Comparison of ENCODE assay signal across 19 mouse cellular contexts in the genomic region with DNA sequence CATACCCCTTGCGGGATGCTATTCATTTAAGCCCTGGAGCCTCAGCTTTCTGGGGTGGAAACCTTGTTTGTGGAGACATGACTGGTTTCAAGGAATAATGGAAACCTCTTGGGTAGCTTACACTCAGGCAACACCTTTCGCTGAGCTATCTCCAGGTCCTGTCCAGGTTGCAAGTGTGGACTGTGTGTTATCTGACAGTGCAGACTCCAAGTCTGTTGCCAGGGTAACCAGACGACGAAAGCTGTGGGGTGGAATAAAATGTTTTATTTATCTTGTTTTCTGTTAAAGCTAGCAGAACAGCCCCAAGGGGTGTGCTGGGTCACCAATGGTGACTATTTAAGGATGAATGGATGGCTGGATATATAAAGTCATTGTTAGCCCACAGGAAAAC. TPM values are rescaled to one million over a fixed set of nuclear protein-coding genes. Genes with fewer than 3 reads are reported as not detected.
DNase-seq lines count a peak whose midpoint lies in the region; ATAC-seq lines count a peak whose summit lies in the region.
"Had no signal": no experiment of that assay in that cellular context is flagged by ENCODE, and none has a peak within 500 bp of the region (broad histone marks: within the 10 kb centered on the region; RNA-seq: fewer than 3 reads in every experiment).

No protein-coding gene starts in this region.

- no peak overlapping the region for H3K27ac ChIP-seq in liver, embryonic 11.5 days (ENCODE audit: low read depth, low read length)
- H3K27ac ChIP-seq in liver, embryonic 13.5 days = 0 out of 2 replicates have a peak overlapping the region, but pooled peaks have one; percentile 18
- peak overlapping the region; percentile 60; the same call in 1 of the 2 replicates for H3K27ac ChIP-seq in midbrain, embryonic 16.5 days (ENCODE audit: low read length)
- H3K27ac ChIP-seq: embryonic facial prominence, embryonic 15.5 days; forebrain, embryonic 13.5 days; gastrocnemius, adult 2 months; kidney, postnatal 0 days; neural tube, embryonic 15.5 days had no signal

- H3K9ac ChIP-seq in liver, embryonic 11.5 days (ENCODE audit: low read depth, low read length) = no peak overlapping the region
- no peak overlapping the region for H3K9ac ChIP-seq in liver, embryonic 13.5 days
- no peak overlapping the region for H3K9ac ChIP-seq in midbrain, embryonic 16.5 days (ENCODE audit: low read depth, low read length)
- H3K9ac ChIP-seq: embryonic facial prominence, embryonic 15.5 days; forebrain, embryonic 13.5 days; neural tube, embryonic 15.5 days had no signal

- 57% methylated on average over 4 of the region's 4 CpGs for WGBS in liver, embryonic 11.5 days
- 34% methylated on average over 4 of the region's 4 CpGs for WGBS in liver, embryonic 13.5 days (ENCODE audit: insufficient replicate concordance)
- WGBS in midbrain, embryonic 16.5 days = 38% methylated on average over 4 of the region's 4 CpGs

- peaks cover 2% of the 10 kb centered on the region; the same call in 1 of the 2 replicates for H3K36me3 ChIP-seq in liver, embryonic 11.5 days (ENCODE audit: control insufficient read depth, insufficient read depth, low read length)
- H3K36me3 ChIP-seq in liver, embryonic 13.5 days = peaks cover 12% of the 10 kb centered on the region
- no peaks in the 10 kb centered on the region for H3K36me3 ChIP-seq in midbrain, embryonic 16.5 days (ENCODE audit: control insufficient read depth, insufficient read depth, low read length)
- H3K36me3 ChIP-seq: embryonic facial prominence, embryonic 15.5 days; neural tube, embryonic 15.5 days had no signal

- H3K27me3 ChIP-seq in liver, embryonic 11.5 days (replicated peaks; ENCODE audit: control insufficient read depth, insufficient read depth, low read length) = no peaks in the 10 kb centered on the region
- H3K27me3 ChIP-seq in liver, embryonic 13.5 days = no peaks in the 10 kb centered on the region
- no peaks in the 10 kb centered on the region for H3K27me3 ChIP-seq in midbrain, embryonic 16.5 days (ENCODE audit: control insufficient read depth, insufficient read depth, low read depth, low read length)
- H3K27me3 ChIP-seq: embryonic facial prominence, embryonic 15.5 days; forebrain, embryonic 13.5 days; neural tube, embryonic 15.5 days had no signal

- H3K4me1 ChIP-seq in liver, embryonic 11.5 days (replicated peaks; ENCODE audit: control insufficient read depth, insufficient read depth, low read length) = peaks cover 4% of the 10 kb centered on the region; the same call in 1 of the 2 replicates
- peaks cover 13% of the 10 kb centered on the region for H3K4me1 ChIP-seq in liver, embryonic 13.5 days (replicated peaks)
- H3K4me1 ChIP-seq in midbrain, embryonic 16.5 days (ENCODE audit: control insufficient read depth, insufficient read depth, low read length) = peaks cover 3% of the 10 kb centered on the region; the same call in 1 of the 2 replicates

- no peak overlapping the region for H3K4me2 ChIP-seq in liver, embryonic 11.5 days
- H3K4me2 ChIP-seq in liver, embryonic 13.5 days = no peak overlapping the region
- H3K4me2 ChIP-seq in midbrain, embryonic 16.5 days (ENCODE audit: low read length) = no peak overlapping the region
- H3K4me2 ChIP-seq: embryonic facial prominence, embryonic 15.5 days; forebrain, embryonic 13.5 days; neural tube, embryonic 15.5 days had no signal

- no peaks in the 10 kb centered on the region for H3K9me3 ChIP-seq in liver, embryonic 11.5 days (ENCODE audit: control insufficient read depth, low read length)
- no peaks in the 10 kb centered on the region for H3K9me3 ChIP-seq in liver, embryonic 13.5 days (replicated peaks)
- H3K9me3 ChIP-seq in midbrain, embryonic 16.5 days (replicated peaks; ENCODE audit: control insufficient read depth, low read length, poor library complexity, severe bottlenecking) = no peaks in the 10 kb centered on the region
- H3K9me3 ChIP-seq: embryonic facial prominence, embryonic 15.5 days; forebrain, embryonic 13.5 days; neural tube, embryonic 15.5 days had no signal

- H3K4me3 ChIP-seq in liver, embryonic 11.5 days (ENCODE audit: low read depth, low read length) = no peak overlapping the region
- no peak overlapping the region for H3K4me3 ChIP-seq in liver, embryonic 13.5 days (replicated peaks)
- no peak overlapping the region for H3K4me3 ChIP-seq in midbrain, embryonic 16.5 days (ENCODE audit: low read depth, low read length)
- H3K4me3 ChIP-seq: embryonic facial prominence, embryonic 15.5 days; forebrain, embryonic 13.5 days; gastrocnemius, adult 2 months; neural tube, embryonic 15.5 days had no signal

- peak; percentile 77 for ATAC-seq in liver, embryonic 11.5 days (replicated peaks; ENCODE audit: low FRiP score)
- ATAC-seq in common myeloid progenitor, adult 5-6 weeks (replicated peaks; ENCODE audit: low read depth, poor library complexity, severe bottlenecking) = peak; percentile 42; the same call in 1 of the 2 replicates
- ATAC-seq in liver, embryonic 13.5 days (ENCODE audit: low read depth) = peak; percentile 80
- ATAC-seq in midbrain, embryonic 16.5 days = peak; percentile 87
- ATAC-seq: forebrain, embryonic 13.5 days; inflammation-experienced regulatory T-cells, adult 6 months had no signal

- no peak for DNase-seq in liver, embryonic 11.5 days (ENCODE audit: low spot score)
- DNase-seq in liver (no peak), MN1 (ENCODE audit: low spot score) (no peak)
- peak; percentile 17 for DNase-seq in liver, embryonic 13.5 days
- DNase-seq in layer of hippocampus, adult 9-11 months = no peak
- no peak for DNase-seq in spleen, adult 18-20 months
- DNase-seq: adrenal gland, adult 8-10 months; cerebellum, adult 9-10 months; gastrocnemius, adult 2 months; heart, adult 11 months; lung, postnatal 36 days; thymus, adult 18-20 months had no signal

RNA-seq across cellular contexts. Expression of a gene that starts 24.1 kb away (rescaled TPM):
- polyA plus RNA-seq in liver, embryonic 11.5 days (2014; fragmentation: Nextera tagmentation; extraction: Ambion mirVana) = 441 and 474 TPM in 2 replicates
- 228 and 241 TPM in 2 replicates for total RNA-seq in common myeloid progenitor, adult 5-6 weeks (2017)
- 343 and 345 TPM in 2 replicates for polyA plus RNA-seq in liver, embryonic 13.5 days (2015; fragmentation: Nextera tagmentation; extraction: Ambion mirVana)
- 31.9 and 49.3 TPM in 2 replicates for polyA plus RNA-seq in midbrain, embryonic 16.5 days (2015; fragmentation: Nextera tagmentation; extraction: Ambion mirVana)
- total RNA-seq: gastrocnemius, adult 2 months had no signal
